Mouse (Mus musculus) hindbrain, embryonic 11.5 days (tissue): ENCODE results near the gene Rpp14. TPM values are rescaled to one million over a fixed set of nuclear protein-coding genes. Genes with fewer than 3 reads are reported as not detected.

ENCODE experiments used
- ATAC-seq: fragments of 200-750 bp; cut with Nextera tagmentation; 2 replicates; pipeline ENCODE4 v1.8.0; 2017; ENCODE audit warnings: mild to moderate bottlenecking, moderate TSS enrichment, moderate library complexity; ENCODE audit not compliant: low FRiP score
- DNase-seq: peaks from one replicate; pipeline ENCODE4 v3.0.0-alpha.2; 2015; ENCODE audit warnings: low spot score
- H3K27ac ChIP-seq: fragments of 300-500 bp; sonication (generic); 2 replicates; pipeline ENCODE4 v1.5.1; 2014; ENCODE audit warnings: mild to moderate bottlenecking, low read depth, low read length
- H3K27me3 ChIP-seq: fragments of 300-500 bp; sonication (generic); 2 replicates; pipeline ENCODE4 v1.6.1; 2014; ENCODE audit warnings: mild to moderate bottlenecking, low read length, moderate library complexity, mixed read lengths; ENCODE audit not compliant: control insufficient read depth, insufficient read depth
- H3K36me3 ChIP-seq: fragments of 300-500 bp; sonication (generic); 2 replicates; pipeline ENCODE4 v1.6.1; 2014; ENCODE audit warnings: mild to moderate bottlenecking, low read length, moderate library complexity, mixed read lengths; ENCODE audit not compliant: control insufficient read depth, insufficient read depth
- H3K4me1 ChIP-seq: fragments of 300-500 bp; sonication (generic); replicated peaks from 2 replicates; pipeline ENCODE4 v1.6.1; 2014; ENCODE audit warnings: low read length, mixed read lengths; ENCODE audit not compliant: control insufficient read depth, insufficient read depth
- H3K4me2 ChIP-seq: fragments of 300-500 bp; sonication (generic); replicated peaks from 2 replicates; pipeline ENCODE4 v1.6.1; 2014; ENCODE audit warnings: mild to moderate bottlenecking, low read depth, low read length
- H3K4me3 ChIP-seq: fragments of 300-500 bp; sonication (generic); 2 replicates; pipeline ENCODE4 v1.5.1; 2014; ENCODE audit warnings: low read depth, low read length
- H3K9ac ChIP-seq: fragments of 300-500 bp; sonication (generic); 2 replicates; pipeline ENCODE4 v1.6.1; 2014; ENCODE audit warnings: low read depth, low read length
- H3K9me3 ChIP-seq: fragments of 300-500 bp; sonication (generic); 2 replicates; pipeline ENCODE4 v1.6.1; 2016; ENCODE audit warnings: low read length; ENCODE audit not compliant: control insufficient read depth
- WGBS: fragments of 180-500 bp; shearing (Covaris S2); extraction: QIAGEN DNeasy Blood & Tissue Kit; methylation state at CpG from one replicate; pipeline ENCODE4 v1.1.7; 2014; 5-methylcytosine and 5-hydroxymethylcytosine counted together
- polyA plus RNA-seq: library from polyadenylated mRNA; unstranded; fragments of >200 nt; fragmentation: Nextera tagmentation; extraction: Ambion mirVana; gene quantifications from 2 replicates; pipeline ENCODE4 v1.2.1, GENCODE M21; 2014

Rpp14 gene
- polyA plus RNA-seq: 56.9 and 61.0 TPM in 2 replicates

GRCm38 (mm10) chr14:8080165-8080679, at the start of gene Rpp14:
TSS of gene Rpp14 (plus strand) at chr14:8080367.
- Histone ChIP-seq H3K4me2 (peak within 1 kb of the TSS; percentile 42), H3K27me3 (no peaks in the 10 kb centered on the region), H3K9me3 (no peaks in the 10 kb centered on the region), H3K36me3 (no peaks in the 10 kb centered on the region), H3K9ac (peak within 1 kb of the TSS; percentile 64), H3K4me3 (peak within 1 kb of the TSS; percentile 68), H3K4me1 (0 out of 2 replicates have a peak, but pooled peaks cover 2% of the 10 kb centered on the region), H3K27ac (peak within 1 kb of the TSS; percentile 82)
- DNase-seq (peak; percentile 99), ATAC-seq (peak; percentile 96)
- WGBS: under 1% methylated on average over 47 of the region's 47 CpGs

GRCm38 (mm10) chr14:8030535-8030934, 49.6 kb upstream of the Rpp14 start:
- 50% methylated on average over 4 of the region's 4 CpGs for WGBS
- H3K4me3 ChIP-seq: no peak overlapping the region
- ATAC-seq (no peak), DNase-seq (no peak)
- no peaks in the 10 kb centered on the region for H3K36me3 ChIP-seq
- no peaks in the 10 kb centered on the region for H3K27me3 ChIP-seq
- H3K27ac ChIP-seq: no peak overlapping the region
- H3K9me3 ChIP-seq: no peaks in the 10 kb centered on the region
- H3K9ac ChIP-seq: no peak overlapping the region
- no peaks in the 10 kb centered on the region for H3K4me1 ChIP-seq
- H3K4me2 ChIP-seq: no peak overlapping the region

GRCm38 (mm10) chr14:8032087-8032944, 47.9 kb upstream of the Rpp14 start:
- Histone ChIP-seq H3K27ac (no peak overlapping the region), H3K36me3 (no peaks in the 10 kb centered on the region), H3K4me2 (no peak overlapping the region), H3K9ac (no peak overlapping the region), H3K27me3 (no peaks in the 10 kb centered on the region), H3K9me3 (no peaks in the 10 kb centered on the region), H3K4me1 (no peaks in the 10 kb centered on the region), H3K4me3 (no peak overlapping the region)
- DNase-seq: no peak
- 80% methylated on average over 13 of the region's 13 CpGs for WGBS
- no peak for ATAC-seq

- H3K4me3 ChIP-seq: no peak overlapping the region
- H3K36me3 ChIP-seq: no peaks in the 10 kb centered on the region
- no peak overlapping the region for H3K27ac ChIP-seq
- H3K9ac ChIP-seq: no peak overlapping the region
- H3K27me3 ChIP-seq: no peaks in the 10 kb centered on the region
- no peaks in the 10 kb centered on the region for H3K9me3 ChIP-seq
- DNase-seq: no peak
- 76% methylated on average over 5 of the region's 5 CpGs for WGBS
- H3K4me2 ChIP-seq: no peak overlapping the region
- H3K4me1 ChIP-seq: no peaks in the 10 kb centered on the region
- ATAC-seq: no peak
Measured at GRCm38 (mm10) chr14:8034561-8034960, 45.6 kb upstream of the Rpp14 start.

- H3K4me2 ChIP-seq: no peak overlapping the region
- ATAC-seq (no peak), DNase-seq (no peak)
- no peaks in the 10 kb centered on the region for H3K27me3 ChIP-seq
- H3K9me3 ChIP-seq: no peaks in the 10 kb centered on the region
- H3K27ac ChIP-seq: no peak overlapping the region
- no peaks in the 10 kb centered on the region for H3K36me3 ChIP-seq
- no peak overlapping the region for H3K4me3 ChIP-seq
- 86% methylated on average over 6 of the region's 6 CpGs for WGBS
- no peaks in the 10 kb centered on the region for H3K4me1 ChIP-seq
- no peak overlapping the region for H3K9ac ChIP-seq
Measured at GRCm38 (mm10) chr14:8035951-8036350, 44.2 kb upstream of the Rpp14 start.

GRCm38 (mm10) chr14:8036406-8036805, 43.8 kb upstream of the Rpp14 start:
- H3K4me2 ChIP-seq: no peak overlapping the region
- 82% methylated on average over 5 of the region's 5 CpGs for WGBS
- no peaks in the 10 kb centered on the region for H3K27me3 ChIP-seq
- no peak overlapping the region for H3K9ac ChIP-seq
- DNase-seq (no peak), ATAC-seq (no peak)
- no peaks in the 10 kb centered on the region for H3K36me3 ChIP-seq
- H3K4me1 ChIP-seq: no peaks in the 10 kb centered on the region
- no peak overlapping the region for H3K4me3 ChIP-seq
- H3K9me3 ChIP-seq: no peaks in the 10 kb centered on the region
- H3K27ac ChIP-seq: no peak overlapping the region

GRCm38 (mm10) chr14:8038150-8038549, 42.0 kb upstream of the Rpp14 start:
- no peaks in the 10 kb centered on the region for H3K4me1 ChIP-seq
- 86% methylated on average over 5 of the region's 5 CpGs for WGBS
- DNase-seq (no peak), ATAC-seq (no peak)
- no peak overlapping the region for H3K4me2 ChIP-seq
- H3K4me3 ChIP-seq: no peak overlapping the region
- H3K9me3 ChIP-seq: no peaks in the 10 kb centered on the region
- no peaks in the 10 kb centered on the region for H3K27me3 ChIP-seq
- H3K36me3 ChIP-seq: no peaks in the 10 kb centered on the region
- no peak overlapping the region for H3K9ac ChIP-seq
- H3K27ac ChIP-seq: no peak overlapping the region

GRCm38 (mm10) chr14:8038791-8039448, 41.2 kb upstream of the Rpp14 start:
- DNase-seq (no peak), ATAC-seq (no peak)
- H3K4me3 ChIP-seq: no peak overlapping the region
- no peak overlapping the region for H3K9ac ChIP-seq
- H3K4me2 ChIP-seq: no peak overlapping the region
- H3K9me3 ChIP-seq: no peaks in the 10 kb centered on the region
- no peaks in the 10 kb centered on the region for H3K27me3 ChIP-seq
- 83% methylated on average over 7 of the region's 7 CpGs for WGBS
- no peaks in the 10 kb centered on the region for H3K36me3 ChIP-seq
- H3K27ac ChIP-seq: no peak overlapping the region
- no peaks in the 10 kb centered on the region for H3K4me1 ChIP-seq
